Mouse (Mus musculus) lung, adult 2 months (tissue): Measurements from ENCODE around the gene Adal. TPM values are rescaled to one million over a fixed set of nuclear protein-coding genes. Genes with fewer than 3 reads are reported as not detected.

Source experiments
- DNase-seq: peaks from one replicate; pipeline ENCODE4 v3.0.0; 2022
- H3K4me1 ChIP-seq: fragments of 200-500 bp; 2 replicates; pipeline ENCODE4 v1.6.1; 2011; ENCODE audit warnings: low read length; ENCODE audit not compliant: control insufficient read depth, insufficient read depth
- H3K4me3 ChIP-seq: fragments of 200-500 bp; replicated peaks from 2 replicates; pipeline ENCODE3; 2011; ENCODE audit warnings: low read depth, mild to moderate bottlenecking, control low read depth, low read length; ENCODE audit errors: extremely low read depth
- CTCF ChIP-seq: fragments of 200-500 bp; IDR thresholded peaks from 2 replicates; pipeline ENCODE4 v1.5.1; 2011; ENCODE audit warnings: mild to moderate bottlenecking, low read length, control low read depth; ENCODE audit not compliant: insufficient read depth
- POLR2A ChIP-seq: fragments of 200-500 bp; IDR thresholded peaks from 2 replicates; pipeline ENCODE4 v1.6.1; 2011; ENCODE audit warnings: low read depth, mild to moderate bottlenecking, control low read depth, low read length, borderline replicate concordance; ENCODE audit errors: extremely low read depth
- WGBS: fragments of 180-500 bp; shearing (Covaris S2); methylation state at CpG from one replicate; pipeline ENCODE4 v1.1.7; 2018; 5-methylcytosine and 5-hydroxymethylcytosine counted together
- polyA plus RNA-seq: library from polyadenylated mRNA; depleted of rRNA; stranded (reverse); fragments of >200 nt; gene quantifications from 2 replicates; pipeline ENCODE4 v1.2.3, GENCODE M21; 2012; rRNA removed

Gene Adal
- polyA plus RNA-seq, 1 experiment: 4.5 TPM

GRCm38 (mm10) chr2:121178828-121179479, 38.7 kb downstream of the Adal start:
- no peaks in the 10 kb centered on the region for H3K4me1 ChIP-seq
- WGBS: 91% methylated on average over 3 of the region's 3 CpGs
- TF ChIP-seq POLR2A: no peak
- TF ChIP-seq CTCF: no peak
- H3K4me3 ChIP-seq: no peak overlapping the region
- DNase-seq: no peak

GRCm38 (mm10) chr2:121183431-121183830, 43.2 kb downstream of the Adal start:
- 83% methylated on average over 5 of the region's 5 CpGs for WGBS
- no peak overlapping the region for H3K4me3 ChIP-seq
- DNase-seq: no peak
- TF ChIP-seq CTCF (no peak), POLR2A (no peak)
- no peaks in the 10 kb centered on the region for H3K4me1 ChIP-seq

DNA sequence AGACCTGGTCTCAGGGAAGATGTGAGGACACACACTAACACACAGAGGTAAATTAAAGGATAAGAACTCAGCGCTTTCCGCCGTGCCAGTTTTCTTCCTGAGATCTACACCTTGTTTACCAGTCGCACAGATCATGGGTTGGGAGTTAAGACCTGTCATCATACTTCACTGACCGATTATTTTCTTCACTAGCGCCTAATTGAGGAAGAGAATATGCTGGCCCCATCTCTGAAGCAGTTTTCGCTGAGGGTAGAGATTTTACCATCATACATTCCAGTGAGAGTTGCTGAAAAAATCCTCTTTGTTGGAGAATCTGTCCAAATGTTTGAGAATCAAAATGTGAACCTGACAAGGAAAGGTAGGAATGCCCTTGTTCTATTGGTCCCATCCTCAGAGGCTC, 43.9 kb downstream of the Adal start:
- Histone ChIP-seq H3K4me1 (no peaks in the 10 kb centered on the region), H3K4me3 (no peak overlapping the region)
- no peak for TF ChIP-seq CTCF
- no peak for TF ChIP-seq POLR2A
- WGBS: 94% methylated on average over 7 of the region's 7 CpGs
- DNase-seq: no peak

- no peak for DNase-seq
- no peaks in the 10 kb centered on the region for H3K4me1 ChIP-seq
- WGBS: 70% methylated on average over 1 of the region's 1 CpGs
- no peak for TF ChIP-seq CTCF
- H3K4me3 ChIP-seq: no peak overlapping the region
These were observed 48.3 kb downstream of the Adal start for GRCm38 (mm10) chr2:121188530-121188929.

- H3K4me1 ChIP-seq: no peaks in the 10 kb centered on the region
- no peak for TF ChIP-seq CTCF
- no peak for TF ChIP-seq POLR2A
- no peak overlapping the region for H3K4me3 ChIP-seq
- WGBS: 91% methylated on average over 9 of the region's 9 CpGs
- no peak for DNase-seq
These were observed 55.2 kb downstream of the Adal start for GRCm38 (mm10) chr2:121195466-121195865.

DNA sequence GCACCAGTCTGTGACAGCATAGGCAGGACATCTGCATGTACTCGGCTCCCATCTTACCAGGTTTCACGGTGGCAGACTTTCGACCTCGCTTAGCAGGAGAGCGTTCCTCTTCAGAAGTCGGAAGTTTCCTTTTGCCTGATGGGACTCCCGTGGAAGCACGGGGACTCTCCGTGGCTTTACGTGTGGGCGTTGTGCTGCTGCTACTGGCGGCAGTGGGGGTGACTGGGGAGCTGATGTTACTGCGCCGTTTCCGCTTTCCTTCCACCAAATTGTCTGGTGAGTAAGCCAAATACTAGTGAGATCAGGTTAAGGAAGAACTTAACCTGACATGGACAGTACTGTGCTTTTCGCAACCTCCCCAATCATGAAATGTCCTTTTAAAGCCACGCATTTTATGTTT, 64.0 kb downstream of the Adal start:
- Histone ChIP-seq H3K4me3 (no peak overlapping the region), H3K4me1 (no peaks in the 10 kb centered on the region)
- TF ChIP-seq CTCF (no peak), POLR2A (no peak)
- no peak for DNase-seq
- 92% methylated on average over 17 of the region's 17 CpGs for WGBS

Other genes starting within 250 kb of the Adal start
- 47.9 and 49.1 TPM in 2 replicates for gene Ubr1, start 169.7 kb upstream of the Adal start, polyA plus RNA-seq
- gene Tmem62, start 163.4 kb upstream of the Adal start, polyA plus RNA-seq: 10.0 and 12.5 TPM in 2 replicates
- gene Ccndbp1, start 132.0 kb upstream of the Adal start, polyA plus RNA-seq: 20.9 and 28.5 TPM in 2 replicates
- 0.06 and 0.13 TPM in 2 replicates for gene Epb42, start 103.4 kb upstream of the Adal start, polyA plus RNA-seq
- gene Tgm5, start 54.6 kb upstream of the Adal start, polyA plus RNA-seq: 0.08 and 1.1 TPM in 2 replicates
- not detected in 2 replicates for gene Tgm7, start 30.6 kb upstream of the Adal start, polyA plus RNA-seq
- 8.7 and 9.1 TPM in 2 replicates for gene Lcmt2, start 225 bp downstream of the Adal start, polyA plus RNA-seq
- 18.9 and 26.5 TPM in 2 replicates for gene Tubgcp4, start 30.2 kb downstream of the Adal start, polyA plus RNA-seq
- gene Zscan29, start 30.7 kb downstream of the Adal start, polyA plus RNA-seq: 3.6 and 4.7 TPM in 2 replicates
- gene Trp53bp1, start 131.0 kb downstream of the Adal start, polyA plus RNA-seq: 15.5 and 28.1 TPM in 2 replicates
- 4.6 and 4.7 TPM in 2 replicates for gene Map1a, start 149.2 kb downstream of the Adal start, polyA plus RNA-seq
- gene Ppip5k1, start 215.0 kb downstream of the Adal start, polyA plus RNA-seq: 25.5 and 34.0 TPM in 2 replicates
- 36.4 and 55.0 TPM in 2 replicates for gene Ckmt1, start 217.3 kb downstream of the Adal start, polyA plus RNA-seq
- gene Strc, start 246.7 kb downstream of the Adal start, polyA plus RNA-seq: 0.08 TPM in 1 of 2 replicates, not detected in the other